Mouse (Mus musculus) heart, postnatal 25 days (tissue): ENCODE measurements around the gene Tada2b. TPM values are rescaled to one million over a fixed set of nuclear protein-coding genes. Genes with fewer than 3 reads are reported as not detected.

Source experiments
- DNase-seq: peaks from one replicate; pipeline ENCODE4 v3.0.0; 2022; ENCODE audit warnings: low spot score
- intact Hi-C: fragments of 180-260 bp; cut with DNase I; formaldehyde crosslinking; loops from one replicate; pipeline ENCODE4 v1.15.1; 2025
- total RNA-seq, 2 experiments: library from RNA; stranded (reverse); gene quantifications; 2 replicates each; pipeline ENCODE4 v1.2.3; 2021

The Tada2b gene
- 10 to 100 TPM; 14.2 to 14.8 TPM for total RNA-seq

- intact Hi-C loops = no loop called here
- DNase-seq = peak; percentile 99
Measured at GRCm38 (mm10) chr5:36484171-36484990, at the start of gene Tada2b, which contains the start of gene Ccdc96. Gene Tada2b (minus strand): TSS chr5:36484285. Gene Ccdc96 (plus strand): TSS chr5:36484588.

- intact Hi-C loops = loop anchor here (1.0 to 5.0 kb wide), 2 partner anchors 52 to 68 kb away; partner anchors contain the start of gene Grpel1
- peak; percentile 90 for DNase-seq
Measured at GRCm38 (mm10) chr5:36530129-36530751, 46.2 kb upstream of the Tada2b start.

- intact Hi-C loops = loop anchor here (1.0 to 5.0 kb wide), 3 partner anchors 53 to 213 kb away; partner anchors contain the start of gene Grpel1
- DNase-seq = no peak
Measured at GRCm38 (mm10) chr5:36529698-36530097, 45.6 kb upstream of the Tada2b start.

GRCm38 (mm10) chr5:36526921-36527320 is 42.8 kb upstream of the Tada2b start:
- DNase-seq = no peak
- intact Hi-C loops = loop anchor here (5.0 kb wide), 1 partner anchor 215 kb away; no protein-coding TSS in a partner anchor

- intact Hi-C loops = loop anchor here (5.0 kb wide), 1 partner anchor 216 kb away; no protein-coding TSS in a partner anchor
- DNase-seq = no peak
Measured at GRCm38 (mm10) chr5:36526274-36526673, 42.2 kb upstream of the Tada2b start.

- intact Hi-C loops = loop anchor here (5.0 kb wide), 1 partner anchor 217 kb away; no protein-coding TSS in a partner anchor
- DNase-seq = no peak
Measured at GRCm38 (mm10) chr5:36525216-36525615, 41.1 kb upstream of the Tada2b start.

- intact Hi-C loops = no loop called here
- DNase-seq = no peak
Measured at GRCm38 (mm10) chr5:36523219-36523703, 39.2 kb upstream of the Tada2b start.

- DNase-seq = no peak
- intact Hi-C loops = no loop called here
Measured at GRCm38 (mm10) chr5:36522782-36523181, 38.7 kb upstream of the Tada2b start.

- intact Hi-C loops = no loop called here
- DNase-seq = no peak
Measured at GRCm38 (mm10) chr5:36519751-36520150, 35.7 kb upstream of the Tada2b start.

GRCm38 (mm10) chr5:36517596-36517995 is 33.5 kb upstream of the Tada2b start:
- intact Hi-C loops = no loop called here
- DNase-seq = no peak

- intact Hi-C loops = no loop called here
- DNase-seq = no peak
Measured at GRCm38 (mm10) chr5:36515558-36515957, 31.5 kb upstream of the Tada2b start.

GRCm38 (mm10) chr5:36515126-36515525 is 31.0 kb upstream of the Tada2b start:
- DNase-seq = no peak

GRCm38 (mm10) chr5:36510956-36511355 is 26.9 kb upstream of the Tada2b start:
- DNase-seq = no peak
- intact Hi-C loops = no loop called here

More at GRCm38 (mm10) chr5:36515126-36515525, 31.0 kb upstream of the Tada2b start:
- intact Hi-C loops = no loop called here

GRCm38 (mm10) chr5:36508351-36508750 is 24.3 kb upstream of the Tada2b start:
- intact Hi-C loops = no loop called here
- DNase-seq = no peak

GRCm38 (mm10) chr5:36505643-36506042 is 21.6 kb upstream of the Tada2b start:
- intact Hi-C loops = no loop called here
- no peak for DNase-seq

- no peak for DNase-seq
- intact Hi-C loops = no loop called here
Measured at GRCm38 (mm10) chr5:36505235-36505634, 21.1 kb upstream of the Tada2b start.

- no peak for DNase-seq
- intact Hi-C loops = no loop called here
Measured at GRCm38 (mm10) chr5:36494709-36495108, 10.6 kb upstream of the Tada2b start.

GRCm38 (mm10) chr5:36493919-36494318 is 9.8 kb upstream of the Tada2b start:
- intact Hi-C loops = no loop called here
- DNase-seq = no peak

GRCm38 (mm10) chr5:36489225-36489624 is 5.1 kb upstream of the Tada2b start:
- DNase-seq = no peak
- intact Hi-C loops = no loop called here

- intact Hi-C loops = no loop called here
- DNase-seq = no peak
Measured at GRCm38 (mm10) chr5:36485306-36485705, 1.2 kb upstream of the Tada2b start.
